Mouse (Mus musculus) embryonic facial prominence, embryonic 15.5 days (tissue): ENCODE measurements around the gene Phlda2. TPM values are rescaled to one million over a fixed set of nuclear protein-coding genes. Genes with fewer than 3 reads are reported as not detected.

ENCODE experiments used
- ATAC-seq: fragments of 200-750 bp; cut with Nextera tagmentation; 2 replicates; pipeline ENCODE4 v1.8.0; 2017; ENCODE audit warnings: low read depth, moderate TSS enrichment; ENCODE audit not compliant: insufficient number of reproducible peaks, low FRiP score, low TSS enrichment
- H3K27ac ChIP-seq: fragments of 300-500 bp; sonication (generic); replicated peaks from 2 replicates; pipeline ENCODE4 v1.5.1; 2015; ENCODE audit warnings: mild to moderate bottlenecking, inconsistent platforms
- H3K27me3 ChIP-seq: fragments of 300-500 bp; sonication (generic); 2 replicates; pipeline ENCODE4 v1.6.1; 2015; ENCODE audit warnings: inconsistent platforms
- H3K36me3 ChIP-seq: fragments of 300-500 bp; sonication (generic); 2 replicates; pipeline ENCODE4 v1.6.1; 2015; ENCODE audit warnings: mild to moderate bottlenecking, inconsistent platforms
- H3K4me1 ChIP-seq: fragments of 300-500 bp; sonication (generic); 2 replicates; pipeline ENCODE4 v1.6.1; 2015; ENCODE audit warnings: inconsistent platforms
- H3K4me2 ChIP-seq: fragments of 300-500 bp; sonication (generic); replicated peaks from 2 replicates; pipeline ENCODE4 v1.6.1; 2015; ENCODE audit warnings: mild to moderate bottlenecking, inconsistent platforms
- H3K4me3 ChIP-seq: fragments of 300-500 bp; sonication (generic); replicated peaks from 2 replicates; pipeline ENCODE4 v1.5.1; 2015; ENCODE audit warnings: mild to moderate bottlenecking, inconsistent platforms
- H3K9ac ChIP-seq: fragments of 300-500 bp; sonication (generic); 2 replicates; pipeline ENCODE4 v1.6.1; 2015; ENCODE audit warnings: inconsistent platforms
- H3K9me3 ChIP-seq: fragments of 300-500 bp; sonication (generic); replicated peaks from 2 replicates; pipeline ENCODE4 v1.6.1; 2016; ENCODE audit warnings: inconsistent platforms
- WGBS: fragments of 180-500 bp; shearing (Covaris S2); methylation state at CpG from one replicate; pipeline ENCODE4 v1.1.7; 2015; 5-methylcytosine and 5-hydroxymethylcytosine counted together
- polyA plus RNA-seq: library from polyadenylated mRNA; unstranded; fragments of >200 nt; fragmentation: Nextera tagmentation; extraction: Ambion mirVana; gene quantifications from 2 replicates; pipeline ENCODE4 v1.2.1, GENCODE M21; 2015

Phlda2 gene
- polyA plus RNA-seq, 1 experiment from 2014 or later: 8.8 TPM

- Histone ChIP-seq H3K27me3 (no peaks in the 10 kb centered on the region), H3K9ac (no peak overlapping the region), H3K4me3 (no peak overlapping the region), H3K9me3 (no peaks in the 10 kb centered on the region), H3K4me2 (no peak overlapping the region), H3K4me1 (0 out of 2 replicates have a peak, but pooled peaks cover 5% of the 10 kb centered on the region), H3K27ac (no peak overlapping the region), H3K36me3 (no peaks in the 10 kb centered on the region)
- ATAC-seq: no peak
- 78% methylated on average over 3 of the region's 3 CpGs for WGBS
These were observed 26.1 kb downstream of the Phlda2 start for GRCm38 (mm10) chr7:143476702-143477335.

- H3K27me3 ChIP-seq: no peaks in the 10 kb centered on the region
- H3K36me3 ChIP-seq: no peaks in the 10 kb centered on the region
- no peak overlapping the region for H3K4me3 ChIP-seq
- 0 out of 2 replicates have a peak, but pooled peaks cover 5% of the 10 kb centered on the region for H3K4me1 ChIP-seq
- no peak overlapping the region for H3K4me2 ChIP-seq
- WGBS: 74% methylated on average over 11 of the region's 11 CpGs
- H3K27ac ChIP-seq: no peak overlapping the region
- no peaks in the 10 kb centered on the region for H3K9me3 ChIP-seq
- H3K9ac ChIP-seq: no peak overlapping the region
- ATAC-seq: no peak
These were observed 27.1 kb downstream of the Phlda2 start for GRCm38 (mm10) chr7:143475876-143476275.

GRCm38 (mm10) chr7:143474811-143475210, 28.1 kb downstream of the Phlda2 start:
- no peaks in the 10 kb centered on the region for H3K9me3 ChIP-seq
- no peaks in the 10 kb centered on the region for H3K27me3 ChIP-seq
- H3K36me3 ChIP-seq: no peaks in the 10 kb centered on the region
- H3K9ac ChIP-seq: no peak overlapping the region
- 31% methylated on average over 10 of the region's 10 CpGs for WGBS
- H3K27ac ChIP-seq: no peak overlapping the region
- H3K4me1 ChIP-seq: peaks cover 1% of the 10 kb centered on the region; the same call in 1 of the 2 replicates
- H3K4me3 ChIP-seq: no peak overlapping the region
- no peak; the same call in 1 of the 2 replicates for ATAC-seq
- no peak overlapping the region for H3K4me2 ChIP-seq

GRCm38 (mm10) chr7:143473347-143474101, 29.4 kb downstream of the Phlda2 start, which contains the start of gene Slc22a18:
Gene Slc22a18, plus strand, starts transcription at chr7:143473736.
- Histone ChIP-seq H3K36me3 (no peaks in the 10 kb centered on the region), H3K4me1 (peaks cover 2% of the 10 kb centered on the region; the same call in 1 of the 2 replicates), H3K4me2 (peak within 1 kb of the TSS; percentile 27), H3K9ac (no peak within 1 kb of the TSS), H3K9me3 (no peaks in the 10 kb centered on the region), H3K27me3 (no peaks in the 10 kb centered on the region), H3K4me3 (peak within 1 kb of the TSS; percentile 11; the same call in 1 of the 2 replicates), H3K27ac (no peak within 1 kb of the TSS)
- WGBS: 34% methylated on average over 4 of the region's 4 CpGs
- ATAC-seq: no peak

- Histone ChIP-seq H3K4me1 (peaks cover 22% of the 10 kb centered on the region), H3K36me3 (no peaks in the 10 kb centered on the region), H3K27me3 (no peaks in the 10 kb centered on the region), H3K4me3 (no peak overlapping the region), H3K4me2 (no peak overlapping the region), H3K9ac (no peak overlapping the region), H3K27ac (no peak overlapping the region), H3K9me3 (no peaks in the 10 kb centered on the region)
- no peak for ATAC-seq
- WGBS: 15% methylated on average over 8 of the region's 8 CpGs
These were observed 33.0 kb downstream of the Phlda2 start for GRCm38 (mm10) chr7:143469946-143470345.

GRCm38 (mm10) chr7:143467714-143468113, 35.2 kb downstream of the Phlda2 start:
- 13% methylated on average over 6 of the region's 6 CpGs for whole genome bisulfite sequencing
- H3K9me3 ChIP-seq: no peaks in the 10 kb centered on the region
- no peaks in the 10 kb centered on the region for H3K36me3 ChIP-seq
- peaks cover 42% of the 10 kb centered on the region for H3K4me1 ChIP-seq
- H3K27ac ChIP-seq: no peak overlapping the region
- H3K4me3 ChIP-seq: no peak overlapping the region
- H3K9ac ChIP-seq: no peak overlapping the region
- ATAC-seq: no peak
- H3K27me3 ChIP-seq: no peaks in the 10 kb centered on the region
- no peak overlapping the region for H3K4me2 ChIP-seq

- H3K9ac ChIP-seq: no peak overlapping the region
- no peak overlapping the region for H3K4me3 ChIP-seq
- H3K27me3 ChIP-seq: no peaks in the 10 kb centered on the region
- H3K4me1 ChIP-seq: peaks cover 53% of the 10 kb centered on the region
- 35% methylated on average over 14 of the region's 14 CpGs for WGBS
- ATAC-seq: 0 out of 2 replicates have a peak, but pooled peaks have one; percentile 9
- no peaks in the 10 kb centered on the region; the same call in 1 of the 2 replicates for H3K9me3 ChIP-seq
- H3K27ac ChIP-seq: peak overlapping the region; percentile 85
- no peaks in the 10 kb centered on the region for H3K36me3 ChIP-seq
- peak overlapping the region; percentile 2; the same call in 1 of the 2 replicates for H3K4me2 ChIP-seq
These were observed 36.8 kb downstream of the Phlda2 start for GRCm38 (mm10) chr7:143466099-143466677.

GRCm38 (mm10) chr7:143464811-143465560, 38.0 kb downstream of the Phlda2 start:
- Histone ChIP-seq H3K4me3 (peak overlapping the region; percentile 33), H3K36me3 (no peaks in the 10 kb centered on the region), H3K9ac (0 out of 2 replicates have a peak overlapping the region, but pooled peaks have one; percentile 9)

GRCm38 (mm10) chr7:143463865-143464415, 39.0 kb downstream of the Phlda2 start:
- Histone ChIP-seq H3K9ac (no peak overlapping the region), H3K4me2 (0 out of 2 replicates have a peak overlapping the region, but pooled peaks have one; percentile 15), H3K36me3 (no peaks in the 10 kb centered on the region), H3K27ac (peak overlapping the region; percentile 85), H3K4me1 (peaks cover 51% of the 10 kb centered on the region), H3K27me3 (no peaks in the 10 kb centered on the region), H3K4me3 (no peak overlapping the region), H3K9me3 (peaks cover 20% of the 10 kb centered on the region)
- ATAC-seq: no peak
- WGBS: 37% methylated on average over 11 of the region's 11 CpGs

More at GRCm38 (mm10) chr7:143464811-143465560, 38.0 kb downstream of the Phlda2 start:
- ATAC-seq: peak; percentile 47
- Histone ChIP-seq H3K27ac (peak overlapping the region; percentile 85), H3K4me1 (peaks cover 53% of the 10 kb centered on the region), H3K4me2 (peak overlapping the region; percentile 54), H3K9me3 (peaks cover 9% of the 10 kb centered on the region), H3K27me3 (no peaks in the 10 kb centered on the region)
- whole genome bisulfite sequencing: 22% methylated on average over 56 of the region's 56 CpGs

GRCm38 (mm10) chr7:143462516-143462915, 40.4 kb downstream of the Phlda2 start:
- peaks cover 46% of the 10 kb centered on the region for H3K4me1 ChIP-seq
- no peak overlapping the region for H3K4me3 ChIP-seq
- H3K4me2 ChIP-seq: no peak overlapping the region
- no peaks in the 10 kb centered on the region for H3K27me3 ChIP-seq
- H3K9ac ChIP-seq: no peak overlapping the region
- 67% methylated on average over 5 of the region's 5 CpGs for WGBS
- no peaks in the 10 kb centered on the region for H3K36me3 ChIP-seq
- H3K27ac ChIP-seq: no peak overlapping the region
- no peak for ATAC-seq
- peaks cover 20% of the 10 kb centered on the region for H3K9me3 ChIP-seq
